In the genomic region with DNA sequence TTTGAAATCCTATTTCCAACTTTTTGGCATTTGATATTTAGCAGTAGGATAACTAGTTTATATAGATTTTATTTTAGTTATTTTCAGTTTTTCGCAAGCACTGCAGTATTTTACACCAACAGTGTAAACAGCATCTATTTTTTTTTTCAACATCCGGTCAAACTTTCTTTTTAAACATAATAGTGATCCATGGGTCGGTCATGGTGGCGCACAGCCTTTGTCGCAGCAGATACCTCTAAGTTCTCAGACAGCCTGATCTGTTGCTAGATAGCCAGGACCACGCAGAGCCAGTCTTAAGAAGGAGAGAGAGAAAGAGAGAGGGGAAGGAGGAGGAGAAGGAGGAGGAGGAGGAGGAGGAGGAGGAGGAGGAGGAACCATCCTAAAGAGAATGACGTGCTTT, we compare ENCODE assay signal across 8 mouse cellular contexts. TPM values are rescaled to one million over a fixed set of nuclear protein-coding genes. Genes with fewer than 3 reads are reported as not detected.
DNase-seq lines count a peak whose midpoint lies in the region; ATAC-seq lines count a peak whose summit lies in the region.

No protein-coding gene starts in this region.

- peak overlapping the region; percentile 81; the same call in 1 of the 2 replicates for H3K27ac ChIP-seq in forebrain, embryonic 11.5 days (ENCODE audit: low read depth, low read length)

- peak overlapping the region; percentile 85 for H3K4me3 ChIP-seq in erythroblast, embryonic 14.5 days (replicated peaks)
- no peak overlapping the region for H3K4me3 ChIP-seq in forebrain, embryonic 11.5 days (ENCODE audit: low read depth, low read length)

- H3K4me2 ChIP-seq in forebrain, embryonic 11.5 days (ENCODE audit: low read depth, low read length, severe bottlenecking) = peak overlapping the region; percentile 52

- H3K36me3 ChIP-seq in erythroblast, embryonic 14.5 days (ENCODE audit: control insufficient read depth) = peaks cover 51% of the 10 kb centered on the region
- peaks cover 10% of the 10 kb centered on the region; the same call in 1 of the 2 replicates for H3K36me3 ChIP-seq in forebrain, embryonic 11.5 days (ENCODE audit: control insufficient read depth, insufficient read depth, low read length)

- DNase-seq in 3134 (ENCODE audit: extremely low read depth, insufficient read length, low spot score) (peak; percentile 16), liver (peak; percentile 11)
- DNase-seq in forebrain, embryonic 11.5 days (ENCODE audit: low spot score) = no peak
- no peak for DNase-seq in ovary, postnatal 14 days (ENCODE audit: low spot score)
- no peak for DNase-seq in gastrocnemius, adult 8-10 months (ENCODE audit: low spot score in 2 of 2)
- no peak for DNase-seq in spleen, adult 18-20 months

- no peak for ATAC-seq in erythroblast, adult 5-6 weeks (replicated peaks; ENCODE audit: low FRiP score, poor library complexity, severe bottlenecking)
- no peak for ATAC-seq in forebrain, embryonic 11.5 days (replicated peaks; ENCODE audit: low FRiP score)

- H3K9ac ChIP-seq in forebrain, embryonic 11.5 days (ENCODE audit: low read length) = no peak overlapping the region

- H3K4me1 ChIP-seq in erythroblast, embryonic 14.5 days (ENCODE audit: control insufficient read depth) = peaks cover 62% of the 10 kb centered on the region
- H3K4me1 ChIP-seq in forebrain, embryonic 11.5 days (replicated peaks; ENCODE audit: control insufficient read depth, insufficient read depth, low read length) = peaks cover 4% of the 10 kb centered on the region; the same call in 1 of the 2 replicates

- H3K9me3 ChIP-seq in erythroblast, embryonic 14.5 days (ENCODE audit: control insufficient read depth, low read length) = no peaks in the 10 kb centered on the region
- no peaks in the 10 kb centered on the region for H3K9me3 ChIP-seq in forebrain, embryonic 11.5 days (ENCODE audit: control insufficient read depth, low read length)

- H3K27me3 ChIP-seq in erythroblast, embryonic 14.5 days (ENCODE audit: control insufficient read depth) = no peaks in the 10 kb centered on the region
- no peaks in the 10 kb centered on the region for H3K27me3 ChIP-seq in forebrain, embryonic 11.5 days (ENCODE audit: control insufficient read depth, insufficient read depth, low read length)

- 86% methylated on average over 7 of the region's 7 CpGs for WGBS in forebrain, embryonic 11.5 days

RNA-seq across cellular contexts. Expression of a gene that starts 0.7 kb away (rescaled TPM):
- 1.0 and 1.5 TPM in 2 replicates for polyA plus RNA-seq in erythroblast, embryonic 14.5 days (2012)
- total RNA-seq in erythroblast, adult 5-6 weeks (2015; ENCODE audit: low replicate concordance) = 38.2 and 38.4 TPM in 2 replicates
- total RNA-seq in erythroblast, adult 5-6 weeks (2017; ENCODE audit: low replicate concordance) = 35.4 and 40.5 TPM in 2 replicates
- polyA plus RNA-seq in forebrain, embryonic 11.5 days (2014; fragmentation: Nextera tagmentation; extraction: Ambion mirVana) = 236 and 240 TPM in 2 replicates
- 100 to 1,000 TPM; 117 to 131 (median 125) TPM for total RNA-seq in gastrocnemius, adult 8-10 months (2022)

RNA-seq across cellular contexts. Expression of a gene that starts 0.7 kb away (rescaled TPM):
- polyA plus RNA-seq in erythroblast, embryonic 14.5 days (2012) = 0.77 and 0.83 TPM in 2 replicates
- total RNA-seq in erythroblast, adult 5-6 weeks (2015; ENCODE audit: low replicate concordance) = 24.2 and 26.3 TPM in 2 replicates
- 33.3 and 36.5 TPM in 2 replicates for total RNA-seq in erythroblast, adult 5-6 weeks (2017; ENCODE audit: low replicate concordance)
- 102 TPM in 2 replicates for polyA plus RNA-seq in forebrain, embryonic 11.5 days (2014; fragmentation: Nextera tagmentation; extraction: Ambion mirVana)
- 10 to 100 TPM; 22.9 to 25.1 (median 23.8) TPM for total RNA-seq in gastrocnemius, adult 8-10 months (2022)

RNA-seq across cellular contexts. Expression of a gene that starts 48.8 kb away (rescaled TPM):
- polyA plus RNA-seq in erythroblast, embryonic 14.5 days (2012) = 1.3 and 1.4 TPM in 2 replicates
- total RNA-seq in erythroblast, adult 5-6 weeks (2015; ENCODE audit: low replicate concordance) = 14.6 and 20.8 TPM in 2 replicates
- 31.6 and 35.8 TPM in 2 replicates for total RNA-seq in erythroblast, adult 5-6 weeks (2017; ENCODE audit: low replicate concordance)
- polyA plus RNA-seq in forebrain, embryonic 11.5 days (2014; fragmentation: Nextera tagmentation; extraction: Ambion mirVana) = 98.6 and 99.3 TPM in 2 replicates
- 100 to 1,000 TPM in 2 of 4 experiments, 10 to 100 TPM in 2; 92.6 to 114 (median 104) TPM for total RNA-seq in gastrocnemius, adult 8-10 months (2022)

Comparison
In these comparisons a context has a peak if more than half of its experiments do, and no peak if none do; other contexts are left out.
1. DNase-seq: peak in 3134 (single experiment) and liver (single experiment); none in forebrain, embryonic 11.5 days (single experiment), ovary, postnatal 14 days (single experiment), gastrocnemius, adult 8-10 months (0 of 2) and spleen, adult 18-20 months (0 of 2).